Mouse (Mus musculus): ENCODE measurements around the gene Gm28372. TPM values are rescaled to one million over a fixed set of nuclear protein-coding genes. Genes with fewer than 3 reads are reported as not detected.
A peak's percentile ranks its signal among the peaks of the same experiment; 100 is the strongest.

The Gm28372 gene
- polyA plus RNA-seq, 1 experiment from 2014 or later: not detected

DNA sequence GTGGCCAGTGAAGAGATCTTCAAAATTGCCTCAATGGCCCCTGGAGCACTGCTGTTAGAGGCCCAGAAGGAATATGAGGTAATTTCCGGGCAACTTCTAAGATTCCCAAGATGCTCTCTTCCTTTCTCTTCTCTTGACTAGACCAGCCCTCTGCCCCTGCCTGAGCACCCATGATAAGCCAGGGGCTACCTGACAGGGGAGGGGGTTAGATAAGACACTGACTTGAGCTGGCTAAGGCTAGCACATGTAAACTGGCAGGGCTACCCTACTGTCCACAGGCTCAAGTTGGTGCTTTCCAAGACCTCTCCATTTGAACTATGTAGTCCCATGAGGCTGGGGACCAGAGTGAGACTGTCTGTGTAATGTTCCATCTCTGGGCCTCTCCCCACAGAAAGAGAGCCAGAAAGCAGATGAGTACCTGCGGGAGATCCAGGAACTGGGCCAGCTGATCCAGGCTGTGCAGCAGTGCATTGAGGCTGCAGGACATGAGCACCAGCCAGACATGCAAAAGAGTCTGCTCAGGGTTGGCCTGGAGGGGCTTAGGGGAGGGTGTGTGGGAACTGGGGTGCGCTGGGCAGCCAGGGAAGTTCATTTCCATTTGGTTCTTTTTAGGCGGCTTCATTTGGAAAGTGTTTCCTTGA is 34.9 kb downstream of the Gm28372 start:
- no peak overlapping the region for H3K27ac ChIP-seq
- no peak overlapping the region for H3K4me2 ChIP-seq
- H3K4me1 ChIP-seq: no peaks in the 10 kb centered on the region
- no peak overlapping the region for H3K4me3 ChIP-seq (replicated peaks)
- whole genome bisulfite sequencing: 88% methylated on average over 4 of the region's 4 CpGs
- no peaks in the 10 kb centered on the region for H3K27me3 ChIP-seq
- no peak overlapping the region for H3K9ac ChIP-seq
- H3K36me3 ChIP-seq: peaks cover 83% of the 10 kb centered on the region
- no peaks in the 10 kb centered on the region for H3K9me3 ChIP-seq (replicated peaks)
- ATAC-seq (replicated peaks; ENCODE audit: low FRiP score): no peak

DNA sequence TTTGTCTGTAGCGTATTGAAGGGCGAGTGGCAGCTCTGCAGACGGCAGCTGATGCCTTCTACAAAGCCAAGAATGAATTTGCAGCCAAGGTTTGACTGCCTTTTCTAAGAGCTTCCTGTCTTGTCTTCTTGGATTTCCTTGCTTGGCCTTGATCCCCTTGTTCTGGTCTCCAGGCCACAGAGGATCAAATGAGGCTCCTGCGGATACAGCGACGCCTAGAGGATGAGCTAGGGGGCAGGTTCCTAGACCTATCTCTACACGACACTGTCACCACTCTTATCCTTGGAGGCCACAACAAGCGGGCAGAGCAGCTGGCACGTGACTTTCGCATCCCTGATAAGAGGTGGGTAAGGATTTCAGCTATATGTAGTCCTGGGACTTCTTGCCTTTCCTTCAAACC is 37.1 kb downstream of the Gm28372 start:
- H3K4me2 ChIP-seq: no peak overlapping the region
- H3K27me3 ChIP-seq: no peaks in the 10 kb centered on the region
- H3K4me3 ChIP-seq (replicated peaks): no peak overlapping the region
- H3K9me3 ChIP-seq (replicated peaks): no peaks in the 10 kb centered on the region
- WGBS: 90% methylated on average over 10 of the region's 10 CpGs
- H3K9ac ChIP-seq: no peak overlapping the region
- H3K36me3 ChIP-seq: peaks cover 79% of the 10 kb centered on the region
- no peak for ATAC-seq (replicated peaks; ENCODE audit: low FRiP score)
- H3K27ac ChIP-seq: no peak overlapping the region
- H3K4me1 ChIP-seq: no peaks in the 10 kb centered on the region

DNA sequence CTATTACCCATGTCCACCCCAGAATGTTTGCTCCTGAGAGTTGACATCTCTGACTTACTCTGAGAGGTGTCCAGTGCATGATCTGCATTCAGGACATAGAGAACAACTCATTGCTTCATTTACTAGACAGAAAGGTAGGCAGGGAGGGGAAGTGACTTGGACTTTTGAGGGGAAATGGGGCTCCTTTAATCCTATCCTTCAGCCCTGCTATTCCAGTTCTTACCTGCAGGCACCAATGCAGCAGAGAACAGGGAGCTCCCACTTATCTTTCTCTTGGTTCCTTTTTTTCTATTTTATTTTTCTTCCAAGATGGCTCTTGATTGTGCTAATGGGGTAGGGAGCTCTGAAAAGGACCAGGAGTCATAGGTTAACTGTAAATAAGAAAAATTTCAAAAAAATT is 43.4 kb downstream of the Gm28372 start:
- no peak for ATAC-seq (replicated peaks; ENCODE audit: low FRiP score)
- Histone ChIP-seq H3K36me3 (peaks cover 16% of the 10 kb centered on the region), H3K4me2 (no peak overlapping the region), H3K9ac (no peak overlapping the region), H3K4me3 (replicated peaks) (no peak overlapping the region), H3K9me3 (replicated peaks) (no peaks in the 10 kb centered on the region), H3K27ac (no peak overlapping the region), H3K27me3 (peaks cover 8% of the 10 kb centered on the region; the same call in 1 of the 2 replicates), H3K4me1 (peaks cover 27% of the 10 kb centered on the region)

DNA sequence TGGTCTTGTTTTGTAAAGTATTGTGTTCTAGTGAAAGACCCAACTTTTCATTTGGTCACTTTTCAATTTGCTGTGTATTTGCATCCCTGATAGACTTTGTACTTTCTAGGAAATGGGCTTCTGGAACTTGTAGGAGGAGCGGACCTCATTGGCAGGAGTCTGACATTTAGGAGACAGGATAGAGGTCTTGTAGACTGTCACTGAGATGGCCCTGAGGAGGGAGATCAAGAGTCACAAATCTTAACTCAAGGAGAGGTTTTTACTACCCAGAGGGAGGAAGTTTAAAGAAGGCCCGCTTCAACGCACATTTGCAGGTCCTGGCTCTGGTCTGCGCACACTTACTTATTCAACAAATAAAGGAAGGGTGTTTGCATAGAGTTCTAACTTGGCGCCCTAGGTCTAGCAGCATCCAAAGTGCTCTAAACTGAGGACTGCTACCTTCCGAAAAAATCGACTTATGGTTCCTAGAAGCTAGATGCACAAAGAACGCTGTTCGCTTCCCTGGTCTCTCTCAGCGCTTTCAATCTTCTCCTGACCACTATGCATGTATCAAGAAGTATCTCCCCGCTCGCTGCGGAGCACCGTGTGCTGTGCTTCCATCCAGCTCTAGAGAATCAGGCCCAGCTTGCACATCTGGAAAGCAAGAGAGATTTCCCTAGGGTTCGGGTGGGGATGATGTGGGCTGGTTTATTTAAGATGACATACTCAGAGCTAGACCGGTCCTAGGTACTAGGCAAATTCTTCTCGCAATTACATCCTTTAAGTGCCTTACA is 44.2 kb downstream of the Gm28372 start:
- 6% methylated on average over 17 of the region's 17 CpGs for WGBS
- H3K27me3 ChIP-seq: peaks cover 8% of the 10 kb centered on the region; the same call in 1 of the 2 replicates
- peak overlapping the region; percentile 90 for H3K9ac ChIP-seq
- H3K36me3 ChIP-seq: peaks cover 9% of the 10 kb centered on the region
- H3K4me3 ChIP-seq (replicated peaks): peak overlapping the region; percentile 94
- peak; percentile 5; the same call in 1 of the 2 replicates for ATAC-seq (replicated peaks; ENCODE audit: low FRiP score)
- 0 out of 2 replicates have a peak overlapping the region, but pooled peaks have one; percentile 93 for H3K27ac ChIP-seq
- peaks cover 27% of the 10 kb centered on the region for H3K4me1 ChIP-seq
- peak overlapping the region; percentile 92 for H3K4me2 ChIP-seq
- no peaks in the 10 kb centered on the region for H3K9me3 ChIP-seq (replicated peaks)

DNA sequence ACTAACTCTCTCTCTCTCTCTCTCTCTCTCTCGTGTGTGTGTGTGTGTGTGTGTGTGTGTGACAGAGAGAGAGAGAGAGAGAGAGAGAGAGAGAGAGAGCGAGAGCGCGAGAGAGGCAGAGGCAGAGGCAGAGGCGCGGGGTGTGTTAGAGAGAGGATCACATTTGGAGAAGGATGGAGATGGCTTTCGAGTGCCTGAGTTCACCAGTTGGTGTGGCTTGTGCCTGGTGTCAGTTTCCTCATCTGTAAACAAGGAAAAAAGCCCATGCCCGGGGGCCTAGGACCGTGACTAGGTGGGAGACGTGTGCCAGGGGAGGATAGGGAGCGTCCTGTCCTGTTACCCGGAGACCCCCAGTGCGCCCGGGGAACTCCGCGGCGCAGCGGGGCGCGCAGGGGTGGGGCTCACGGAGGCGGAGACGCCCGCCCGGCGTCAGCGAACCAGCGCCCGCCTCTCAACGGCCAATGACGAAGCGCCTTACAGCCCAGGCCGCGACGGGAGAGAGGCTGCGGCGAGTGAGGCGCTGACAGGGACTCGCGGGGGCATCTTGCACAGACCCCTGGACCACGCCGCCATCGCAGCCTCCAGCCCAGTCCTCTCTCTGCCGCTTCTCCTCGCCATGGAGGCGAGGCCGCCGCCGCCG is 44.9 kb downstream of the Gm28372 start, which contains the start of gene Ptpra:
Gene Ptpra, plus strand, starts transcription at position 485 of the 640 bp plus-strand sequence.
- H3K4me1 ChIP-seq: peaks cover 31% of the 10 kb centered on the region
- H3K36me3 ChIP-seq: peaks cover 3% of the 10 kb centered on the region; the same call in 1 of the 2 replicates
- H3K4me3 ChIP-seq (replicated peaks): peak within 1 kb of the TSS; percentile 94
- H3K9ac ChIP-seq: peak within 1 kb of the TSS; percentile 90
- H3K27me3 ChIP-seq: peaks cover 8% of the 10 kb centered on the region; the same call in 1 of the 2 replicates
- H3K27ac ChIP-seq: peak within 1 kb of the TSS; percentile 93
- peak; percentile 98 for ATAC-seq (replicated peaks; ENCODE audit: low FRiP score)
- WGBS: under 1% methylated on average over 48 of the region's 50 CpGs
- H3K9me3 ChIP-seq (replicated peaks): no peaks in the 10 kb centered on the region
- H3K4me2 ChIP-seq: peak within 1 kb of the TSS; percentile 92

DNA sequence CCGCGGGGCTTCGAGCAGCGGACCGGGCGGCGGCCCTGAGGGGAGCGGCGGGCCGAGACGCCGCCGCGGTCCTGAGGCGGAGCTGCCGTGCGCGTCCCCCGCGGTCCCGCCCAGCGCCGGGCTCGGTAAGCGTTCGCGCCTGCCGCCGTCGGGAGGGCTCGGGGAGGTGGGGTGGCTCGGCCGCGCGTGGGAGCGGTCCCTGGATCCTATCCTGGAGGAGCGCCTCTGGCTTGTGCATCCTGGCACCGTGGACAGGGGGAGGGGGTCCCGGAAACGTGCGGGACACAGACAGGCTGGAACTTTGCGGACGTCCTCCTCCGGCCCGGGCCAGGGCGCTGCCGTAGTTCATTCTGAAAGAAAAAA is 45.4 kb downstream of the Gm28372 start:
- WGBS: under 1% methylated on average over 43 of the region's 47 CpGs
- H3K36me3 ChIP-seq: no peaks in the 10 kb centered on the region
- peak overlapping the region; percentile 94 for H3K4me3 ChIP-seq (replicated peaks)
- peak overlapping the region; percentile 90 for H3K9ac ChIP-seq
- H3K9me3 ChIP-seq (replicated peaks): no peaks in the 10 kb centered on the region
- peak overlapping the region; percentile 92 for H3K4me2 ChIP-seq
- H3K27ac ChIP-seq: peak overlapping the region; percentile 93
- peaks cover 8% of the 10 kb centered on the region; the same call in 1 of the 2 replicates for H3K27me3 ChIP-seq
- ATAC-seq (replicated peaks; ENCODE audit: low FRiP score): peak; percentile 89
- H3K4me1 ChIP-seq: peaks cover 31% of the 10 kb centered on the region

DNA sequence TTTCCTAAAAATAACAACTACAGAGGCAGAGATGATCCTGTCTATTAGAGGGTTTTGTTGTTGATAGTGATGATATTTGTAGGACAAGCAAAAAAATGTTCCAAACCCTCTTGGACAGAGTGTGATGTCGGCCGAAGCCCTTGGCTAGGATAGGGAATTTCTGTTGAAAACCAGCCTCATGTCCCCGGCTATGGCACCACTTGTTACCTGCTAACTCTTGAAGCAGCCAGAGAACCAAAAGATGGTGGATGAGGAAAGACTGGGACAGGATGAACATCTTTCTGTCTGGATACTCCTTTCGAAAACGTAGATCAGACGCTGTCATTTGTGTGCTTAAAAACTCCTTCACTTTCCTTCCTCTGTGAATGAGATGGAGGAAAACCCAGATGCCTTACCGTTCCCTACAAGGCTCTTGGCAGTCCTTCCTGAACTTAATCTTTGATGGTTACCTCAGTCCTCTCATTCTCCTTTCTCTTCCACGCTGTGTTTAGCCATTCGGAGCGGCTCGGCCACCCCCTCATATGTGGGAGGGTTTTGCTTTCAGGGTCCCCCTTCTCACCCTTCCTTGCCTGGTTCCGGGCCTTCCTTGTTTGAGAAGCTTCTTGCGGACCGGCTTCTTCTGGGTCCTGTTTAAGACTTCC is 46.2 kb downstream of the Gm28372 start:
- Histone ChIP-seq H3K9me3 (replicated peaks) (no peaks in the 10 kb centered on the region), H3K4me1 (peaks cover 34% of the 10 kb centered on the region), H3K9ac (peak overlapping the region; percentile 90), H3K36me3 (no peaks in the 10 kb centered on the region), H3K27me3 (peaks cover 8% of the 10 kb centered on the region; the same call in 1 of the 2 replicates), H3K4me2 (peak overlapping the region; percentile 92), H3K27ac (no peak overlapping the region), H3K4me3 (replicated peaks) (peak overlapping the region; percentile 94)
- 40% methylated on average over 14 of the region's 14 CpGs for WGBS
- ATAC-seq (replicated peaks; ENCODE audit: low FRiP score): no peak

DNA sequence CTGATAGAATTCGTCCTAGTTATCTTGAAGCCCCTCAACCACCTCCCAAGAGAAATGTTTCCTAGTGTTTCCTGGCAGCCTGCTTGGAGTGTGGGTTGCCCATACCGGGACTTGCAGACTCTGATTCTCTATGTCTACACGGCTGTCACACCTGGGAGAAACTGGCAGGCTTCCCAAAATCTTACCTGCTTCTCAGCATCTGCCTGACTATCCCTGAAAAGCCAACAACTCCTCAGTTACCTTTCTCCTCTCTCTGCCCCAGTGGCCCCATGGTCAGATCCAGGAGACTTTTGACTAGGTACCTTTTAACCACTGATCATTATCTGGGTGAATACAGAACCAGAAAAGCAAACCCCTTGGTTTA is 46.7 kb downstream of the Gm28372 start:
- no peak for ATAC-seq (replicated peaks; ENCODE audit: low FRiP score)
- H3K4me2 ChIP-seq: peak overlapping the region; percentile 92
- no peaks in the 10 kb centered on the region for H3K9me3 ChIP-seq (replicated peaks)
- H3K4me3 ChIP-seq (replicated peaks): peak overlapping the region; percentile 94
- H3K4me1 ChIP-seq: peaks cover 35% of the 10 kb centered on the region
- peak overlapping the region; percentile 90; the same call in 1 of the 2 replicates for H3K9ac ChIP-seq
- no peaks in the 10 kb centered on the region for H3K36me3 ChIP-seq
- no peak overlapping the region for H3K27ac ChIP-seq
- H3K27me3 ChIP-seq: peaks cover 8% of the 10 kb centered on the region; the same call in 1 of the 2 replicates
- WGBS: 47% methylated on average over 3 of the region's 3 CpGs

DNA sequence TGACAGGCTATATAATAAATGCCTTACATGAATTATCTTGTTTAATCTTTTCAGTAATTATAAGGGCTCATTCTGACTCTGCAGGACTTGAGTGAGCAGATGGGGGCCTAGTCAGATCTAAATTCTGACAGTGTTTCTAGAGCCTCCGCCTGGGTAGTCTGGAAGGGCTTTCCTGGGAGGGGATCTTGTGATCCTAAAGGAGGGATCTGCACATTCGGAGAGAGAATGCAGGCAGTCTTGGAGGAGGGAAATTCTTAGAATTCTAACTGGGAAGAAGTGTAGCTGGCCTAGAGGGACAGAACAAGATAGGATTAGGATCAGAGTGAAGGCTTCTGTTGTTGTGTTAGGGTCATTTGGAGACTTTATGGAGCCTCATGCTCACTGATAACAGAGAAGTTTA is 47.2 kb downstream of the Gm28372 start:
- H3K27me3 ChIP-seq: peaks cover 8% of the 10 kb centered on the region; the same call in 1 of the 2 replicates
- H3K27ac ChIP-seq: no peak overlapping the region
- no peak overlapping the region for H3K9ac ChIP-seq
- H3K4me2 ChIP-seq: no peak overlapping the region
- no peaks in the 10 kb centered on the region for H3K9me3 ChIP-seq (replicated peaks)
- 62% methylated on average over 2 of the region's 2 CpGs for WGBS
- no peaks in the 10 kb centered on the region for H3K36me3 ChIP-seq
- ATAC-seq (replicated peaks; ENCODE audit: low FRiP score): no peak
- peaks cover 35% of the 10 kb centered on the region for H3K4me1 ChIP-seq
- H3K4me3 ChIP-seq (replicated peaks): no peak overlapping the region

DNA sequence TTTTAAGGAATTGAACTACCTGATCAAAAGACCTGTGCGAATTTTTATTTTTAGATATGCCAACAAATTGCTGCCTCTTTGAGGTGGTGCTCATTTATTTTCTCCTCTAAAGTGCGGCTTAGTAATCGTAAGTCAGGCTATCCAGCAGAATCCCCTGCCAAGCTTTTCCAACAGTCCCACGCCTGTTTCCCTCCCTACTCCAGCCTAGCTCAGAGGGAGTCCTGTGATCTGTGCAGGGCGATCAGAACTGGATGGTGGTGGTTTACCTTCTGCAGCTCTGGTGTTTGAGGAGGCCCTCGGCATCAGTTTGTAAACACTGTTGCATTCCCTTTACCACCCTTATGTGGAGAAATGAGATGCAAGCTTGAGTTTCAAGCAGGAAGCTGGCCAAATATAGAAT is 48.4 kb downstream of the Gm28372 start:
- Histone ChIP-seq H3K9me3 (replicated peaks) (no peaks in the 10 kb centered on the region), H3K27me3 (peaks cover 6% of the 10 kb centered on the region; the same call in 1 of the 2 replicates), H3K9ac (no peak overlapping the region), H3K4me1 (peaks cover 35% of the 10 kb centered on the region), H3K4me2 (no peak overlapping the region), H3K36me3 (no peaks in the 10 kb centered on the region), H3K4me3 (replicated peaks) (no peak overlapping the region), H3K27ac (no peak overlapping the region)
- ATAC-seq (replicated peaks; ENCODE audit: low FRiP score): no peak
- WGBS: 72% methylated on average over 6 of the region's 6 CpGs

DNA sequence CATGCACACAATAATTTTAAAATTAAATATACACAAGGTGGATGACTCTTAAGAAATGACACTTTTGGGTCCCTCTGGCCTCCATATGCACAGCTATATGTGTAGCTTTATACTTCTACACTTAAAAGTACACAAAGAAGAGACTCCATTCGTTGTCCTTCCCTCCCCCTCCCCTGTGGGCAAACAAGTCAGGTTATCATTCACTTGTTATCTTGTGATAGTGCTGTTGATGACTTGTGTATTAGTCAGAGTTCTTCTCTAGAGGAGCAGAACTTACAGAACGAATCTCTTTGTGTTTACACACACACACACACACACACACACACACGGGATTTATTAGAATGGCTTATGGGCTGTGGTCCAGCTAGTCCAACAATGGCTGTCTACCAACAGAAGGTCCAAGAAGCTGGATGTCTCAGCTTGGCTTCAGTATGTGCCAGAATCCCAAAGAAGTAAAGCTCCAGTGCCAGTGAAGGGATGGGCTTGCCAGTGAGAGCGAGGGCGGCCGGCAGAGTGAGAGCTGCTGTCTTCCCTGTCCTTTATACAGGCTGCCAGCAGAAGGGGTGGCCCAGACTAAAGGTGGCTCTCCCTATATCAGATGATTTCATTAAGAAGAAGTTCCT is 49.8 kb downstream of the Gm28372 start:
- Histone ChIP-seq H3K4me3 (replicated peaks) (no peak overlapping the region), H3K27me3 (no peaks in the 10 kb centered on the region), H3K27ac (no peak overlapping the region), H3K4me1 (peaks cover 26% of the 10 kb centered on the region), H3K4me2 (no peak overlapping the region), H3K9me3 (replicated peaks) (no peaks in the 10 kb centered on the region), H3K9ac (no peak overlapping the region), H3K36me3 (no peaks in the 10 kb centered on the region)
- WGBS: 86% methylated on average over 6 of the region's 6 CpGs
- no peak for ATAC-seq (replicated peaks; ENCODE audit: low FRiP score)
